Mouse (Mus musculus) thymus, adult 2 months (tissue): ENCODE measurements at regions not wholly inside any gene's neighbourhood (a gene's known extent, or its start where the extent isn't known, plus 50 kb on each side); places are given as distances from the start of the nearest gene placed in this dataset.

Experiments used
- DNase-seq: peaks from one replicate; pipeline ENCODE4 v3.0.0; 2021
- H3K27ac ChIP-seq: fragments of 200-500 bp; 2 replicates; pipeline ENCODE4 v1.5.1; 2012; ENCODE audit warnings: low read length, control low read depth; ENCODE audit not compliant: control insufficient read depth, insufficient read depth
- H3K27me3 ChIP-seq: fragments of 200-500 bp; 2 replicates; pipeline ENCODE4 v1.6.1; 2012; ENCODE audit warnings: mild to moderate bottlenecking, low read length, moderate library complexity, mixed read lengths; ENCODE audit not compliant: control insufficient read depth, insufficient read depth
- H3K36me3 ChIP-seq: fragments of 200-500 bp; 2 replicates; pipeline ENCODE4 v1.6.1; 2012; ENCODE audit warnings: mild to moderate bottlenecking, low read length, moderate library complexity; ENCODE audit not compliant: control insufficient read depth, insufficient read depth
- H3K4me1 ChIP-seq: fragments of 200-500 bp; replicated peaks from 2 replicates; pipeline ENCODE4 v1.6.1; 2012; ENCODE audit warnings: low read length; ENCODE audit not compliant: control insufficient read depth, insufficient read depth
- H3K4me3 ChIP-seq: fragments of 200-500 bp; 2 replicates; pipeline ENCODE4 v1.5.1; 2012; ENCODE audit warnings: mild to moderate bottlenecking, low read length, control low read depth, moderate library complexity; ENCODE audit not compliant: control insufficient read depth, insufficient read depth
- CTCF ChIP-seq: fragments of 200-500 bp; IDR thresholded peaks from 2 replicates; pipeline ENCODE4 v1.5.1; 2012; ENCODE audit warnings: mild to moderate bottlenecking, control low read depth, low read length, moderate library complexity, borderline replicate concordance; ENCODE audit not compliant: control insufficient read depth, poor library complexity, insufficient read depth; ENCODE audit errors: extremely low read depth
- POLR2A ChIP-seq: fragments of 200-500 bp; IDR thresholded peaks from 2 replicates; pipeline ENCODE4 v1.6.1; 2012; ENCODE audit warnings: mild to moderate bottlenecking, low read length, control low read depth, moderate library complexity; ENCODE audit not compliant: control insufficient read depth, poor library complexity, insufficient read depth; ENCODE audit errors: extremely low read depth
- WGBS: fragments of 180-500 bp; shearing (Covaris S2); methylation state at CpG from one replicate; pipeline ENCODE4 v1.1.7; 2018; 5-methylcytosine and 5-hydroxymethylcytosine counted together

- H3K4me3 ChIP-seq = no peak overlapping the region
- TF ChIP-seq POLR2A = no peak
- TF ChIP-seq CTCF = no peak
- no peaks in the 10 kb centered on the region for H3K27me3 ChIP-seq
- H3K4me1 ChIP-seq = no peaks in the 10 kb centered on the region
- WGBS = 86% methylated on average over 12 of the region's 12 CpGs
- no peak for DNase-seq
- H3K36me3 ChIP-seq = no peaks in the 10 kb centered on the region
- no peak overlapping the region for H3K27ac ChIP-seq
These were observed 167.9 kb upstream of the Cdkn2b start for GRCm38 (mm10) chr4:89478646-89479237.

- Histone ChIP-seq H3K27me3 (no peaks in the 10 kb centered on the region), H3K36me3 (no peaks in the 10 kb centered on the region), H3K4me3 (no peak overlapping the region), H3K4me1 (no peaks in the 10 kb centered on the region), H3K27ac (no peak overlapping the region)
- 90% methylated on average over 3 of the region's 3 CpGs for WGBS
- DNase-seq = no peak
- no peak for TF ChIP-seq POLR2A
- no peak for TF ChIP-seq CTCF
These were observed 165.0 kb upstream of the Cdkn2b start for GRCm38 (mm10) chr4:89475848-89476247.

- DNase-seq = no peak
- Histone ChIP-seq H3K36me3 (no peaks in the 10 kb centered on the region), H3K27ac (no peak overlapping the region), H3K4me3 (no peak overlapping the region), H3K27me3 (no peaks in the 10 kb centered on the region), H3K4me1 (no peaks in the 10 kb centered on the region)
- TF ChIP-seq POLR2A (no peak), CTCF (no peak)
- 90% methylated on average over 7 of the region's 7 CpGs for WGBS
These were observed 164.2 kb upstream of the Cdkn2b start for GRCm38 (mm10) chr4:89474836-89475541.

GRCm38 (mm10) chr4:89471426-89471825, 160.6 kb upstream of the Cdkn2b start:
- WGBS = 100% methylated on average over 1 of the region's 1 CpGs

GRCm38 (mm10) chr4:89470756-89471155, 159.9 kb upstream of the Cdkn2b start:
- H3K27me3 ChIP-seq = no peaks in the 10 kb centered on the region
- H3K4me3 ChIP-seq = no peak overlapping the region
- no peaks in the 10 kb centered on the region for H3K36me3 ChIP-seq
- H3K4me1 ChIP-seq = no peaks in the 10 kb centered on the region
- TF ChIP-seq POLR2A (no peak), CTCF (no peak)
- 86% methylated on average over 2 of the region's 2 CpGs for WGBS
- no peak overlapping the region for H3K27ac ChIP-seq
- DNase-seq = no peak

More at GRCm38 (mm10) chr4:89471426-89471825, 160.6 kb upstream of the Cdkn2b start:
- TF ChIP-seq POLR2A = no peak
- TF ChIP-seq CTCF = no peak
- Histone ChIP-seq H3K27ac (no peak overlapping the region), H3K27me3 (no peaks in the 10 kb centered on the region), H3K36me3 (no peaks in the 10 kb centered on the region), H3K4me1 (no peaks in the 10 kb centered on the region), H3K4me3 (no peak overlapping the region)
- no peak for DNase-seq

- no peak for DNase-seq
- no peak overlapping the region for H3K27ac ChIP-seq
- TF ChIP-seq POLR2A = no peak
- no peak for TF ChIP-seq CTCF
- 85% methylated on average over 8 of the region's 8 CpGs for WGBS
- H3K27me3 ChIP-seq = no peaks in the 10 kb centered on the region
- no peaks in the 10 kb centered on the region for H3K36me3 ChIP-seq
- H3K4me1 ChIP-seq = no peaks in the 10 kb centered on the region
- H3K4me3 ChIP-seq = no peak overlapping the region
These were observed 159.0 kb upstream of the Cdkn2b start for GRCm38 (mm10) chr4:89469883-89470282.

GRCm38 (mm10) chr4:89469406-89469805, 158.6 kb upstream of the Cdkn2b start:
- no peak overlapping the region for H3K27ac ChIP-seq
- no peak for TF ChIP-seq POLR2A
- TF ChIP-seq CTCF = no peak
- WGBS = 95% methylated on average over 3 of the region's 3 CpGs
- no peak for DNase-seq
- no peaks in the 10 kb centered on the region for H3K4me1 ChIP-seq
- no peaks in the 10 kb centered on the region for H3K36me3 ChIP-seq
- H3K27me3 ChIP-seq = no peaks in the 10 kb centered on the region
- H3K4me3 ChIP-seq = no peak overlapping the region
